ENCODE assay signal across 8 mouse cellular contexts in the genomic region with DNA sequence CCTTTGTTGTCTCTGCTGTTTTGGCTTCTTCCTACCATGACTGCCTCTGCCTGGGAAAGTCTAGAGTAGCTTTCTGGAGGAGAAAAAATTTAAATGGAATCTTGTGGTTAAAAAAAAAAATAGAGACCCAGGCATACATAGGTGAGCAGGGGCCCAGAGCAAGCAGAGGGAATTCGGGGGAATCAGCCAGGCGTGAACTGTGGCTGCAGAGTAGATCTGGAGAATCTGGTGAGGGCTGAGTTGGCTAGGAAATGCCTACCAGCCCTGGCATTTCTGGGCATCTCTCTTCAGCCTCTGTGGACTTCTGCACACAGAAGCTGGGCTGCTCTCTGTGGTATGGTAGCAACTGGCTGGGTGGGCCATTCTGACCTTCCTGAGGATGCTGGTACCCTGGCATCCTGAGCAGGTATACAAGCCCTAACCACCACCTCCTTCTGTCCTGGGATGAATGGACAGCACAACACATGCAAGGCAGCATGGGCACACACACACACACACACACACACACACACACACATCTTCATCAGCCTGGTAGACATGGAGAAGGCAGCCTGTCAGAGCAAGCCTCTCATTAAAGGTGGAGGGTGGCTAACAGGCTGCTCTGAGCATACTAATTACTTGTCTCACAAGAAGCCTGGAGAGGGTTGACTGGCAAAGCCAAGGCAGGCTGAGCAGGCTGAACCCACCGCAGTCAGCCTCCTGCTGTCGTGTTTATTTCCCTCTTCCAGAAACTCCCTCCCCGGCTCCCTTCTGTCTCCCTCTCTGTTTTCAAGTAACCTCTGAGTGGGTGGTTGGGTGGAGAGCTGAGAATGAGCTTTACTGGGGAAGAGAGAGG. TPM values are rescaled to one million over a fixed set of nuclear protein-coding genes. Genes with fewer than 3 reads are reported as not detected.
DNase-seq lines count a peak whose midpoint lies in the region; ATAC-seq lines count a peak whose summit lies in the region.

No protein-coding gene starts in this region.

- WGBS in hindbrain, embryonic 10.5 days, result 27% methylated on average over 5 of the region's 5 CpGs

- no peaks in the 10 kb centered on the region for H3K27me3 ChIP-seq in hindbrain, embryonic 10.5 days (ENCODE audit: insufficient read depth, poor library complexity, severe bottlenecking)

- DNase-seq in kidney, postnatal 4 days, result peak; percentile 27 to 45
- no peak for DNase-seq in kidney, adult 18-20 months
- no peak for DNase-seq in hindbrain, embryonic 10.5 days (ENCODE audit: low spot score)
- DNase-seq in left cerebral cortex, postnatal 36 days (ENCODE audit: low spot score in 2 of 2), result peak; percentile 28 to 33
- DNase-seq in right cerebral cortex, postnatal 14 days, result peak; percentile 41
- no peak for DNase-seq in thymus, postnatal 4 days
- no peak for DNase-seq in B cell, adult 2 months

- intact Hi-C loops in left cerebral cortex, postnatal 36 days (cut with DNase I), result no loop called here

- H3K36me3 ChIP-seq in hindbrain, embryonic 10.5 days, result no peaks in the 10 kb centered on the region

- H3K9me3 ChIP-seq in hindbrain, embryonic 10.5 days, result no peaks in the 10 kb centered on the region

- ATAC-seq in megakaryocyte, adult 5-6 weeks (ENCODE audit: poor library complexity, severe bottlenecking), result no peak

- H3K4me3 ChIP-seq in hindbrain, embryonic 10.5 days, result no peak overlapping the region

- peaks cover 23% of the 10 kb centered on the region for H3K4me1 ChIP-seq in hindbrain, embryonic 10.5 days (replicated peaks)

- peak overlapping the region; percentile 59 for H3K27ac ChIP-seq in hindbrain, embryonic 10.5 days

RNA-seq across cellular contexts. Expression of a gene that starts 19.1 kb away (rescaled TPM):
- 9.0 TPM in 2 replicates for polyA plus RNA-seq in hindbrain, embryonic 10.5 days (2016; fragmentation: Nextera tagmentation; extraction: Ambion mirVana)
- total RNA-seq in left cerebral cortex, postnatal 36 days (2021), result 10 to 100 TPM; 12.2 to 12.5 TPM
- 0.47 and 2.9 TPM in 2 replicates for total RNA-seq in megakaryocyte, adult 5-6 weeks (2015)
- total RNA-seq in megakaryocyte, adult 5-6 weeks (2017), result 2.8 and 9.0 TPM in 2 replicates

RNA-seq across cellular contexts. Expression of a gene that starts 53.0 kb away (rescaled TPM):
- 14.4 and 16.1 TPM in 2 replicates for polyA plus RNA-seq in hindbrain, embryonic 10.5 days (2016; fragmentation: Nextera tagmentation; extraction: Ambion mirVana)
- total RNA-seq in left cerebral cortex, postnatal 36 days (2021), result 1 to 10 TPM; 5.5 to 6.4 TPM
- 4.7 and 5.9 TPM in 2 replicates for total RNA-seq in megakaryocyte, adult 5-6 weeks (2015)
- 3.2 and 3.9 TPM in 2 replicates for total RNA-seq in megakaryocyte, adult 5-6 weeks (2017)

Comparison
In these comparisons a context has a peak if more than half of its experiments do, and no peak if none do; other contexts are left out.
1. DNase-seq: peak in kidney, postnatal 4 days (2 of 2), left cerebral cortex, postnatal 36 days (2 of 2) and right cerebral cortex, postnatal 14 days (single experiment); none in kidney, adult 18-20 months (single experiment), hindbrain, embryonic 10.5 days (single experiment), thymus, postnatal 4 days (single experiment) and B cell, adult 2 months (0 of 2).